Mouse (Mus musculus) cerebellum, adult 2 months (tissue): Measurements from ENCODE around the gene Elob.

Source experiments
- CTCF ChIP-seq: fragments of 200-500 bp; IDR thresholded peaks from 2 replicates; pipeline ENCODE4 v1.5.1; 2011; ENCODE audit warnings: low read depth, mild to moderate bottlenecking, control low read depth, low read length, moderate library complexity, borderline replicate concordance; ENCODE audit not compliant: insufficient read depth
- POLR2A ChIP-seq: fragments of 200-500 bp; IDR thresholded peaks from 2 replicates; pipeline ENCODE4 v1.6.1; 2011; ENCODE audit warnings: low read length, control low read depth, borderline replicate concordance; ENCODE audit not compliant: insufficient read depth

DNA sequence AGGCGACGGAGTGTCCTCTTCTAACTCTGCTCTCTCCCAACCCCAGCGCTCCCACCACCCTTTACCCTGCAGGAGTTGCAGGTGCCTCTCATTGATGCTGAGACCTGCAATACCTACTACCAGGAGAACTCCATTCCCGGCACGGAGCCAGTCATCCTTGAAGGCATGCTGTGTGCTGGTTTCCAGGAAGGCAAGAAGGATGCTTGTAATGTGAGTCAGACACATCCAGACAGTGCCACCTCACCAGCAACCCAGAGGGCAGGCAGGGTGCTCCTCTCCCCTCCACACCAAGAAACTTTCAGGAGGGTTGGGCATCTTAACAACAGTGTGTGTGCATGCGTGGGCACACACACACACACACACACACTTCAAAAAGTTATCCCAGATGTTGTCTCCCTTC, 28.3 kb upstream of the Elob start:
- TF ChIP-seq CTCF: no peak
- no peak for TF ChIP-seq POLR2A
